Mouse (Mus musculus): ENCODE results near the gene Gm21312. TPM values are rescaled to one million over a fixed set of nuclear protein-coding genes. Genes with fewer than 3 reads are reported as not detected.

Gene Gm21312
- polyA plus RNA-seq, 1 experiment from 2014 or later: not detected

GRCm38 (mm10) chr10:104214527-104214926, 37.7 kb downstream of the Gm21312 start:
- Histone ChIP-seq H3K27ac (ENCODE audit: low read length) (no peak overlapping the region), H3K4me1 (ENCODE audit: control insufficient read depth, insufficient read depth, low read length) (no peaks in the 10 kb centered on the region), H3K4me2 (ENCODE audit: low read length) (no peak overlapping the region), H3K9me3 (replicated peaks; ENCODE audit: control insufficient read depth, low read length, poor library complexity, severe bottlenecking) (no peaks in the 10 kb centered on the region), H3K36me3 (ENCODE audit: control insufficient read depth, insufficient read depth, low read length) (no peaks in the 10 kb centered on the region), H3K4me3 (ENCODE audit: low read depth, low read length) (no peak overlapping the region), H3K27me3 (ENCODE audit: control insufficient read depth, insufficient read depth, low read depth, low read length) (no peaks in the 10 kb centered on the region), H3K9ac (ENCODE audit: low read depth, low read length) (no peak overlapping the region)
- no peak for ATAC-seq
- WGBS: 96% methylated on average over 5 of the region's 5 CpGs

GRCm38 (mm10) chr10:104220303-104221021, 43.6 kb downstream of the Gm21312 start:
- 87% methylated on average over 6 of the region's 6 CpGs for WGBS
- no peaks in the 10 kb centered on the region for H3K9me3 ChIP-seq (replicated peaks; ENCODE audit: control insufficient read depth, low read length, poor library complexity, severe bottlenecking)
- H3K4me3 ChIP-seq (ENCODE audit: low read depth, low read length): no peak overlapping the region
- no peaks in the 10 kb centered on the region for H3K27me3 ChIP-seq (ENCODE audit: control insufficient read depth, insufficient read depth, low read depth, low read length)
- no peaks in the 10 kb centered on the region for H3K36me3 ChIP-seq (ENCODE audit: control insufficient read depth, insufficient read depth, low read length)
- no peak overlapping the region for H3K9ac ChIP-seq (ENCODE audit: low read depth, low read length)
- no peak overlapping the region for H3K27ac ChIP-seq (ENCODE audit: low read length)
- no peak for ATAC-seq
- no peak overlapping the region for H3K4me2 ChIP-seq (ENCODE audit: low read length)
- no peaks in the 10 kb centered on the region for H3K4me1 ChIP-seq (ENCODE audit: control insufficient read depth, insufficient read depth, low read length)

Other genes with a start within 250 kb of the Gm21312 start
- gene Gm21293, start 34.0 kb upstream of the Gm21312 start, polyA plus RNA-seq (2015; fragmentation: Nextera tagmentation; extraction: Ambion mirVana): not detected in 2 replicates
- gene Gm6763, start 25.5 kb upstream of the Gm21312 start, polyA plus RNA-seq (2015; fragmentation: Nextera tagmentation; extraction: Ambion mirVana): not detected in 2 replicates
- gene Gm8764, start 17.0 kb upstream of the Gm21312 start, polyA plus RNA-seq (2015; fragmentation: Nextera tagmentation; extraction: Ambion mirVana): not detected in 2 replicates
- not detected in 2 replicates for gene Gm21304, start 8.5 kb upstream of the Gm21312 start, polyA plus RNA-seq (2015; fragmentation: Nextera tagmentation; extraction: Ambion mirVana)
- not detected in 2 replicates for gene Gm20765, start 8.5 kb downstream of the Gm21312 start, polyA plus RNA-seq (2015; fragmentation: Nextera tagmentation; extraction: Ambion mirVana)
- gene Gm4340, start 17.0 kb downstream of the Gm21312 start, polyA plus RNA-seq (2015; fragmentation: Nextera tagmentation; extraction: Ambion mirVana): not detected in 2 replicates

Data from midbrain, embryonic 16.5 days (tissue).